In the genomic region with DNA sequence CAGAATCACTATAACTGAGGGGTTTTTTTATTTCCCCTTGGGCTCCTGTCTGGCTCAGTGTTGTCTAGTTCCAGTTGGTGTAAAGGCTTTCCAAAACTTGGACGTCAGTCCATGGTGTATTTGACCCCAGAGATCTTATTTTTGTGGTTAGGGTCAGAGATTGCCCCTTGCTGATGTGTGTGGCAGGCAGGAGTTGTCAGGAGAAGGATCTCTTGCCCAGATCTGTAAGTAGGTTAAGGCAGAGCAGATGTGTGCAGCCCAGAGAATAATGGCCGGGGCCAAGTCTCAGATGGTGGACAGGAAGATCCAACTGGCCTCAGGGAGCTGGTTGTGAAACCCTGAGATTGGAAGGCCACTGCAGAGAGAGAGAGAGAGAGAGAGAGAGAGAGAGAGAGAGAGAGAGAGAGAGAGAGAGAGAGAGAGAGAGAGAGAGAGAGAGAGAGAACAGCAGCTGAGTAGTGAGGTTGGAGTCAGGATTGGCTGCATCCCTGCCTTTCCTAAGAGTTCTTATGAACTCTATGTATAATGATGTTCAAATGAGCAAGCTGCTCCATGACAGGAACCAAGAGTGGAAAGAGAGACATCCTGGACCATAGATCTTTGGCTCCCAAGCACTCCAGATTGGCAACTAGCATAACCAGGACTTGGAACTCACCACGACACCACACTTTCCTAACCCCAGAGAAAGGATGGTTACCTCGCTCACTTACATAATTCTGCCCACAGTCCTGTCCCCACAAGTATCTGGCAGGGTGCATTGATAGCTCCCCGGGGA, we compare ENCODE assay signal across 12 mouse cellular contexts.
DNase-seq lines count a peak whose midpoint lies in the region.
"Had no signal": no experiment of that assay in that cellular context is flagged by ENCODE, and none has a peak within 500 bp of the region (broad histone marks: within the 10 kb centered on the region; RNA-seq: fewer than 3 reads in every experiment).

No protein-coding gene starts in this region.

- intact Hi-C loops in left cerebral cortex, postnatal 4 days (cut with DNase I) = no loop called here

- DNase-seq in gastrocnemius, adult 18-20 months (ENCODE audit: low spot score) = peak; percentile 60
- no peak for DNase-seq in gastrocnemius, postnatal 4 days (ENCODE audit: low spot score in 2 of 2)
- peak; percentile 9 for DNase-seq in kidney, postnatal 14 days
- no peak for DNase-seq in kidney, postnatal 36 days
- peak; percentile 73 for DNase-seq in gastrocnemius, postnatal 25 days
- DNase-seq in lung, postnatal 25 days (ENCODE audit: low spot score) = peak; percentile 27
- DNase-seq in embryo, embryonic 11 days = no peak
- no peak for DNase-seq in left cerebral cortex, postnatal 4 days
- DNase-seq: cerebellum, postnatal 14 days; lung, embryonic 14.5 days; right cerebral cortex, adult 18-20 months; thymus, postnatal 25 days had no signal

Comparison
In these comparisons a context has a peak if more than half of its experiments do, and no peak if none do; other contexts are left out.
1. DNase-seq: peak in gastrocnemius, adult 18-20 months (single experiment), kidney, postnatal 14 days (single experiment), gastrocnemius, postnatal 25 days (single experiment) and lung, postnatal 25 days (single experiment); none in gastrocnemius, postnatal 4 days (0 of 2), kidney, postnatal 36 days (0 of 2), embryo, embryonic 11 days (single experiment) and left cerebral cortex, postnatal 4 days (single experiment).